Mouse (Mus musculus) hindbrain, embryonic 12.5 days (tissue): ENCODE data around the gene Opa3. TPM values are rescaled to one million over a fixed set of nuclear protein-coding genes. Genes with fewer than 3 reads are reported as not detected.
A peak's percentile ranks its signal among the peaks of the same experiment; 100 is the strongest.

Experiments used
- ATAC-seq: fragments of 200-750 bp; cut with Nextera tagmentation; 2 replicates; pipeline ENCODE4 v1.8.0; 2017; ENCODE audit warnings: moderate TSS enrichment; ENCODE audit not compliant: low FRiP score
- H3K27ac ChIP-seq: fragments of 300-500 bp; sonication (generic); 2 replicates; pipeline ENCODE4 v1.5.1; 2016; ENCODE audit warnings: mild to moderate bottlenecking
- H3K27me3 ChIP-seq: fragments of 300-500 bp; sonication (generic); 2 replicates; pipeline ENCODE4 v1.6.1; 2016; ENCODE audit warnings: mild to moderate bottlenecking
- H3K36me3 ChIP-seq: fragments of 300-500 bp; sonication (generic); 2 replicates; pipeline ENCODE4 v1.6.1; 2016; ENCODE audit warnings: mild to moderate bottlenecking
- H3K4me1 ChIP-seq: fragments of 300-500 bp; sonication (generic); 2 replicates; pipeline ENCODE4 v1.6.1; 2016
- H3K4me2 ChIP-seq: fragments of 300-500 bp; sonication (generic); replicated peaks from 2 replicates; pipeline ENCODE4 v1.6.1; 2016; ENCODE audit warnings: mild to moderate bottlenecking
- H3K4me3 ChIP-seq: fragments of 300-500 bp; sonication (generic); 2 replicates; pipeline ENCODE4 v1.5.1; 2016; ENCODE audit warnings: mild to moderate bottlenecking
- H3K9ac ChIP-seq: fragments of 300-500 bp; sonication (generic); 2 replicates; pipeline ENCODE4 v1.6.1; 2016; ENCODE audit warnings: mild to moderate bottlenecking, moderate library complexity
- H3K9me3 ChIP-seq: fragments of 300-500 bp; sonication (generic); replicated peaks from 2 replicates; pipeline ENCODE4 v1.6.1; 2016; ENCODE audit warnings: mild to moderate bottlenecking
- WGBS: fragments of 180-500 bp; shearing (Covaris S2); methylation state at CpG from one replicate; pipeline ENCODE4 v1.1.7; 2016; 5-methylcytosine and 5-hydroxymethylcytosine counted together
- polyA plus RNA-seq: library from polyadenylated mRNA; unstranded; fragments of >200 nt; fragmentation: Nextera tagmentation; extraction: Ambion mirVana; gene quantifications from 2 replicates; pipeline ENCODE4 v1.2.1, GENCODE M21; 2016

Opa3 gene
- polyA plus RNA-seq, 1 experiment from 2014 or later, result 41.1 TPM

GRCm38 (mm10) chr7:19295503-19296185, 67.5 kb downstream of the Opa3 start:
- 18% methylated on average over 20 of the region's 22 CpGs for WGBS
- Histone ChIP-seq H3K4me1 (peaks cover 14% of the 10 kb centered on the region), H3K4me3 (peak overlapping the region; percentile 26), H3K27me3 (no peaks in the 10 kb centered on the region), H3K36me3 (peaks cover 14% of the 10 kb centered on the region), H3K4me2 (peak overlapping the region; percentile 48), H3K9ac (peak overlapping the region; percentile 41; the same call in 1 of the 2 replicates), H3K27ac (peak overlapping the region; percentile 23; the same call in 1 of the 2 replicates), H3K9me3 (no peaks in the 10 kb centered on the region)
- ATAC-seq, result peak; percentile 66

DNA sequence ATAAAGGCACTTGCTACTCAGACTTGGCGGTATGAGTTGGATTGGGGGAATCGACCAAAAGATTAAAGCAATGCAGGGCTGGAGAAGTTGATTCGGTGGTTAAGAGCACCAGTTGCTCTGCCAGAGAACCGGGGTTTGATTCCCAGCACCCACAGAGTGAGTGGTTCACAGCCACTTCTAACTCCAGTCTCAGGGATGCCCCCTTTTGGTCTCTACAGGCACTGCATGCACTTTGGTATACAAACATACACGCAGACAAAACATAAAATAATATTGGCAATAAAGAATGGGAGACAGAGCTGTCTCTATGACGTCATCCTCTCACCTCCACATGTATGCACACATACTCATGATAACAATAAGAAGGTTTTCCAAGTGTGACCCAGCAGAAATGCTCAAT, 68.9 kb downstream of the Opa3 start:
- Histone ChIP-seq H3K36me3 (peaks cover 14% of the 10 kb centered on the region), H3K27ac (no peak overlapping the region), H3K4me2 (no peak overlapping the region), H3K4me1 (peaks cover 10% of the 10 kb centered on the region), H3K27me3 (peaks cover 7% of the 10 kb centered on the region), H3K4me3 (no peak overlapping the region), H3K9me3 (no peaks in the 10 kb centered on the region), H3K9ac (no peak overlapping the region)
- 89% methylated on average over 6 of the region's 6 CpGs for WGBS
- ATAC-seq, result no peak

- no peak overlapping the region for H3K9ac ChIP-seq
- H3K9me3 ChIP-seq, result no peaks in the 10 kb centered on the region
- WGBS, result 96% methylated on average over 5 of the region's 5 CpGs
- no peak overlapping the region for H3K4me3 ChIP-seq
- peaks cover 12% of the 10 kb centered on the region for H3K4me1 ChIP-seq
- peaks cover 15% of the 10 kb centered on the region for H3K27me3 ChIP-seq
- ATAC-seq, result no peak
- no peak overlapping the region for H3K4me2 ChIP-seq
- H3K27ac ChIP-seq, result no peak overlapping the region
- peaks cover 14% of the 10 kb centered on the region for H3K36me3 ChIP-seq
These were observed 69.7 kb downstream of the Opa3 start for GRCm38 (mm10) chr7:19297794-19298193.

- Histone ChIP-seq H3K9me3 (no peaks in the 10 kb centered on the region), H3K36me3 (peaks cover 6% of the 10 kb centered on the region), H3K27ac (no peak overlapping the region), H3K4me3 (no peak overlapping the region), H3K4me2 (no peak overlapping the region), H3K27me3 (peaks cover 29% of the 10 kb centered on the region), H3K9ac (no peak overlapping the region), H3K4me1 (peaks cover 18% of the 10 kb centered on the region)
- WGBS, result 20% methylated on average over 3 of the region's 3 CpGs
- no peak for ATAC-seq
These were observed 71.1 kb downstream of the Opa3 start for GRCm38 (mm10) chr7:19299194-19299593.

GRCm38 (mm10) chr7:19300501-19301421, 72.6 kb downstream of the Opa3 start:
- peak; percentile 75 for ATAC-seq
- Histone ChIP-seq H3K9me3 (no peaks in the 10 kb centered on the region), H3K36me3 (no peaks in the 10 kb centered on the region), H3K27ac (no peak overlapping the region), H3K4me1 (peaks cover 29% of the 10 kb centered on the region), H3K4me2 (peak overlapping the region; percentile 50), H3K27me3 (peaks cover 44% of the 10 kb centered on the region), H3K4me3 (peak overlapping the region; percentile 39), H3K9ac (no peak overlapping the region)
- WGBS, result under 1% methylated on average over 29 of the region's 29 CpGs

DNA sequence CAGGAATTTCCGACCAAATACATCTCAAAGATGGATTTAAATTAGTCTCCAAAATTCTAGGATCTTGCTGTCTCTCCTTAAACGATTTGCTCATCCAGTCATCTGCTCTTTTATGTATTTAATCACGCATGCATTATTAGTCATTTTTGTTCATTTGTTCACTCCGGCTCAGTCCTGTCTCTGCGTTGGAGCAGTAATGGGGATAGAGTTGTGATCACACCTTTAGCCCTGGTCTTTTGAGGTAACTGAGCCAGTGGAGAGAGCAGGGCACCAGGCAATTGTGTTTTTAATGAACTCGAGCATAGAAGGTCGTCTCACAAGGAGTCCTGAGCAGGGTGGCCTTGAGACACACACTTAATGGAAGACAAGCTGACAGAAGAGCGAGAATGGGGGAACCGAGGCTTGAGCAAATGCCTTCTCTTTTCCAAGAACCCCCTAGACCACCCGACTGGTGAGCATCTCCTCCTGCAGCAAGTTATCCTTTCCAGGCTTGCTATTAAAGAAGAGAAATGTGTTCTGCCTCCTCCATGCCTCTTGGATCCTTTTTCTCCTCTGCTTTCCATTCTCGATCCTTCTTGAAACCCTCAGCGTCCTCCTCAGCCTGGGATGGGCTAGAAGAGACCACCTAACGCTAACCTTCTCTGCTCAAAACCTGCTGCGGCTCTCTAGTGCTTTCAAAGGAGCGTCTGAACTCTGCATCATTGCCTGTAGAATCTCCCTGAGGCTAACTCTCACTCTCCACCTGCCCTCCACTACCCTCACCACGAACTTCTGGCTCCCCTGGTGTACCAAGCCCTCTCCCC, 73.5 kb downstream of the Opa3 start:
- no peaks in the 10 kb centered on the region for H3K9me3 ChIP-seq
- peaks cover 29% of the 10 kb centered on the region for H3K4me1 ChIP-seq
- H3K4me2 ChIP-seq, result peak overlapping the region; percentile 50
- WGBS, result 12% methylated on average over 16 of the region's 16 CpGs
- ATAC-seq, result no peak; the same call in 1 of the 2 replicates
- H3K9ac ChIP-seq, result peak overlapping the region; percentile 43; the same call in 1 of the 2 replicates
- H3K27me3 ChIP-seq, result peaks cover 53% of the 10 kb centered on the region
- no peaks in the 10 kb centered on the region for H3K36me3 ChIP-seq
- peak overlapping the region; percentile 39 for H3K4me3 ChIP-seq
- H3K27ac ChIP-seq, result no peak overlapping the region

DNA sequence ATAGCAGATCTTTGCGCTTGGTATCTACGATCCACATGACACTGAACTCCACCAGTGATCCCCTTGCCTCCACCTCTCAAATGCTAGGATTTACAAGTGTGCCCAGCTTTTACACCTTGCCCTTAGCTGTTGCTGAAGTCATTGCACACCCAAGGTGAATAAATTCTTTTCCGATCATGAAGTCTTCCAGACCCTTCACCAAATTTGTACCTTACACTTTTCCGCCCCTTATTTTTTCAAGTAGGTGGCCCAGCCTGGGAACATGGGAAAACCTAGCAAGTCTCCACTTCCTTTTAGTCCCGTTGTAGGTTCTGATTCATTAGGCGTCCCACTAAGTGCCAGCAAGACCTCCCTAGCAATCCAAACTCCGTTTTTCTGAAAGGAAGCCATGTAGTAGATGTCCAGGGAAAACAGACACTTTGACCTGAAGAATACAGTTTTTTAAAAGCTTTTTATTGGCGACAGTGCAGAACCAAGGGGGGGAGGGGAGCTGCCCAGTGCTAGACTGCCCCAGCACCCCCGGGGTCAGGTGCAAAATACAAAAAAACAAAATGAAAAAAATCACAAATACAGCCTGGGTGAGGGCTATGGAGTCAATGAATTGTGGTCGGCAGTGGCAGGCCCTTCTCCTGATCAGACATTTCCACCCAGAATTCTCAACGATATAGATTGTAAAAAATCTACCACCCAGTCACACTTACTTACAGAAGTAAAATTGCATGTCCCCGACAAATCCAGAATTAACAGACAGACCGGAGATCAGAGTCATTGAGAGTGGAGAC, 74.3 kb downstream of the Opa3 start:
- peak overlapping the region; percentile 50 for H3K4me2 ChIP-seq
- H3K9ac ChIP-seq, result peak overlapping the region; percentile 43; the same call in 1 of the 2 replicates
- no peak overlapping the region for H3K27ac ChIP-seq
- no peaks in the 10 kb centered on the region for H3K36me3 ChIP-seq
- 53% methylated on average over 13 of the region's 13 CpGs for WGBS
- peak overlapping the region; percentile 39; the same call in 1 of the 2 replicates for H3K4me3 ChIP-seq
- H3K9me3 ChIP-seq, result no peaks in the 10 kb centered on the region
- H3K4me1 ChIP-seq, result peaks cover 29% of the 10 kb centered on the region
- peaks cover 61% of the 10 kb centered on the region for H3K27me3 ChIP-seq
- ATAC-seq, result no peak

- no peaks in the 10 kb centered on the region for H3K9me3 ChIP-seq
- peaks cover 65% of the 10 kb centered on the region for H3K27me3 ChIP-seq
- peaks cover 33% of the 10 kb centered on the region for H3K4me1 ChIP-seq
- no peak overlapping the region for H3K9ac ChIP-seq
- H3K4me2 ChIP-seq, result no peak overlapping the region
- WGBS, result 81% methylated on average over 12 of the region's 12 CpGs
- H3K36me3 ChIP-seq, result no peaks in the 10 kb centered on the region
- ATAC-seq, result no peak
- H3K4me3 ChIP-seq, result no peak overlapping the region
- H3K27ac ChIP-seq, result no peak overlapping the region
These were observed 74.8 kb downstream of the Opa3 start for GRCm38 (mm10) chr7:19303046-19303305.

DNA sequence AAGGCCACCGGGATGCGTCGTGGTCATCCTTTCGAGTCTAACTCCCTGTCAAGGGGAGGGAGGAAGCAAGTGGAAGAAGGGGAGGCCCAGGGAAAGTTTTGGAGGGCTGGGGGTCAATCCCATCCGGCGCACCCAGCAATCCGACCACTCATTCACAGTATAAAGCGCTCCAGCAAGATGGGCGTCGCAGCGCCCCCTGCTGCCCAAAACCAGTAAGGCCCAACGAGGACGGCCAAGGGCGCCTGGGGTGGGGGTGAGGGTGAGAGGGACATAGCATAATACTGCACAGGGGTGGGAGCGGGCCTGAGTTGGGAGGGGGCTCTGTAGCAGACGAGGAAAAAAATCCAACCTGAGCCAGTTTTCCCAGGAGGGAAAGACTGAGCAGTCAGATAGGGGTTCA, 75.6 kb downstream of the Opa3 start:
- Histone ChIP-seq H3K36me3 (no peaks in the 10 kb centered on the region), H3K9ac (no peak overlapping the region; the same call in 1 of the 2 replicates), H3K27ac (no peak overlapping the region), H3K4me1 (peaks cover 36% of the 10 kb centered on the region), H3K9me3 (no peaks in the 10 kb centered on the region), H3K4me2 (peak overlapping the region; percentile 48), H3K4me3 (peak overlapping the region; percentile 32; the same call in 1 of the 2 replicates), H3K27me3 (peaks cover 65% of the 10 kb centered on the region)
- under 1% methylated on average over 16 of the region's 16 CpGs for WGBS
- no peak for ATAC-seq

- Histone ChIP-seq H3K9ac (peak overlapping the region; percentile 45), H3K4me1 (peaks cover 45% of the 10 kb centered on the region), H3K27me3 (peaks cover 71% of the 10 kb centered on the region), H3K36me3 (no peaks in the 10 kb centered on the region), H3K4me2 (peak overlapping the region; percentile 48), H3K27ac (no peak overlapping the region), H3K4me3 (peak overlapping the region; percentile 32), H3K9me3 (no peaks in the 10 kb centered on the region)
- ATAC-seq, result no peak
- WGBS, result 1% methylated on average over 48 of the region's 48 CpGs
These were observed 76.6 kb downstream of the Opa3 start for GRCm38 (mm10) chr7:19304501-19305412.

DNA sequence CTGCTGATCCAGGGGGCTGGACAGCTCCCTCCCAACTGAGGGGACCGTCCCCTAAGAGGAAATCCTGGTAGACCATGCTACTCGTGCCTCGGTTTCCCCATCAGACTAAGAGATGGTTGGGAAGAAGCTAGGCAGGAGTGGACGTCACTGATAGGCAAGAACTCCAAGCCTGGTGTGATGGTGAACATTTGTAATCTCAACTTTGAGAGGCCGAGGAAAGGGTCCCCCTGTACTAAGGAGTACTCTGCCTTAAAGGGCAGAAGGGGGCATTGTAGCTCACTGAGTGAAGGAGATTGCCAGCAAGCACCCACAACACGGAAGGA, 77.2 kb downstream of the Opa3 start:
- Histone ChIP-seq H3K36me3 (no peaks in the 10 kb centered on the region), H3K9ac (0 out of 2 replicates have a peak overlapping the region, but pooled peaks have one; percentile 45), H3K4me3 (peak overlapping the region; percentile 32; the same call in 1 of the 2 replicates), H3K27me3 (peaks cover 71% of the 10 kb centered on the region), H3K4me2 (peak overlapping the region; percentile 48; the same call in 1 of the 2 replicates), H3K9me3 (no peaks in the 10 kb centered on the region), H3K4me1 (peaks cover 45% of the 10 kb centered on the region), H3K27ac (no peak overlapping the region)
- ATAC-seq, result no peak
- 9% methylated on average over 6 of the region's 6 CpGs for WGBS
